Mouse (Mus musculus): ENCODE data around the gene Foxs1.

- no peak for TF ChIP-seq CTCF (IDR thresholded peaks at IDR 0.05; ENCODE audit: low read depth)
- no peak for TF ChIP-seq EP300 (IDR thresholded peaks at IDR 0.05; ENCODE audit: low read depth)
These were observed 15.3 kb downstream of the Foxs1 start for GRCm38 (mm10) chr2:152917671-152918070.

All from liver, embryonic 14.5 days (tissue).